Mouse (Mus musculus): Measurements from ENCODE around the gene Calcrl. TPM values are rescaled to one million over a fixed set of nuclear protein-coding genes. Genes with fewer than 3 reads are reported as not detected.
A peak's percentile ranks its signal among the peaks of the same experiment; 100 is the strongest.

Calcrl gene
- total RNA-seq (2017): 29.0 to 40.3 TPM (median 31.7 TPM) in 3 replicates

GRCm38 (mm10) chr2:84425138-84425537 is at the start of gene Calcrl:
Calcrl (minus strand) TSS chr2:84425411.
- ATAC-seq (replicated peaks; ENCODE audit: insufficient number of reproducible peaks, low FRiP score, low TSS enrichment, poor library complexity, severe bottlenecking): peak; percentile 96

- ATAC-seq (replicated peaks; ENCODE audit: insufficient number of reproducible peaks, low FRiP score, low TSS enrichment, poor library complexity, severe bottlenecking): no peak
Measured at GRCm38 (mm10) chr2:84474651-84475050, 49.4 kb upstream of the Calcrl start.

- no peak for ATAC-seq (replicated peaks; ENCODE audit: insufficient number of reproducible peaks, low FRiP score, low TSS enrichment, poor library complexity, severe bottlenecking)
Measured at GRCm38 (mm10) chr2:84473941-84474530, 48.8 kb upstream of the Calcrl start.

GRCm38 (mm10) chr2:84467391-84467790 is 42.2 kb upstream of the Calcrl start:
- ATAC-seq (replicated peaks; ENCODE audit: insufficient number of reproducible peaks, low FRiP score, low TSS enrichment, poor library complexity, severe bottlenecking): no peak

GRCm38 (mm10) chr2:84464956-84465355 is 39.7 kb upstream of the Calcrl start:
- ATAC-seq (replicated peaks; ENCODE audit: insufficient number of reproducible peaks, low FRiP score, low TSS enrichment, poor library complexity, severe bottlenecking): no peak

GRCm38 (mm10) chr2:84462411-84462810 is 37.2 kb upstream of the Calcrl start:
- no peak for ATAC-seq (replicated peaks; ENCODE audit: insufficient number of reproducible peaks, low FRiP score, low TSS enrichment, poor library complexity, severe bottlenecking)

- ATAC-seq (replicated peaks; ENCODE audit: insufficient number of reproducible peaks, low FRiP score, low TSS enrichment, poor library complexity, severe bottlenecking): no peak
Measured at GRCm38 (mm10) chr2:84459651-84460177, 34.5 kb upstream of the Calcrl start.

GRCm38 (mm10) chr2:84457221-84457620 is 32.0 kb upstream of the Calcrl start:
- ATAC-seq (replicated peaks; ENCODE audit: insufficient number of reproducible peaks, low FRiP score, low TSS enrichment, poor library complexity, severe bottlenecking): no peak

GRCm38 (mm10) chr2:84455236-84455799 is 30.1 kb upstream of the Calcrl start:
- ATAC-seq (replicated peaks; ENCODE audit: insufficient number of reproducible peaks, low FRiP score, low TSS enrichment, poor library complexity, severe bottlenecking): peak; percentile 89

- no peak for ATAC-seq (replicated peaks; ENCODE audit: insufficient number of reproducible peaks, low FRiP score, low TSS enrichment, poor library complexity, severe bottlenecking)
Measured at GRCm38 (mm10) chr2:84454551-84455235, 29.5 kb upstream of the Calcrl start.

GRCm38 (mm10) chr2:84454051-84454450 is 28.8 kb upstream of the Calcrl start:
- ATAC-seq (replicated peaks; ENCODE audit: insufficient number of reproducible peaks, low FRiP score, low TSS enrichment, poor library complexity, severe bottlenecking): 0 out of 2 replicates have a peak, but pooled peaks have one; percentile 53

- no peak for ATAC-seq (replicated peaks; ENCODE audit: insufficient number of reproducible peaks, low FRiP score, low TSS enrichment, poor library complexity, severe bottlenecking)
Measured at GRCm38 (mm10) chr2:84445499-84445898, 20.3 kb upstream of the Calcrl start.

- no peak for ATAC-seq (replicated peaks; ENCODE audit: insufficient number of reproducible peaks, low FRiP score, low TSS enrichment, poor library complexity, severe bottlenecking)
Measured at GRCm38 (mm10) chr2:84441940-84442339, 16.7 kb upstream of the Calcrl start.

GRCm38 (mm10) chr2:84429724-84430123 is 4.5 kb upstream of the Calcrl start:
- ATAC-seq (replicated peaks; ENCODE audit: insufficient number of reproducible peaks, low FRiP score, low TSS enrichment, poor library complexity, severe bottlenecking): peak; percentile 61

- no peak for ATAC-seq (replicated peaks; ENCODE audit: insufficient number of reproducible peaks, low FRiP score, low TSS enrichment, poor library complexity, severe bottlenecking)
Measured at GRCm38 (mm10) chr2:84428836-84429235, 3.6 kb upstream of the Calcrl start.

- ATAC-seq (replicated peaks; ENCODE audit: insufficient number of reproducible peaks, low FRiP score, low TSS enrichment, poor library complexity, severe bottlenecking): no peak
Measured at GRCm38 (mm10) chr2:84426531-84426930, 1.3 kb upstream of the Calcrl start.

- ATAC-seq (replicated peaks; ENCODE audit: insufficient number of reproducible peaks, low FRiP score, low TSS enrichment, poor library complexity, severe bottlenecking): no peak
Measured at GRCm38 (mm10) chr2:84416501-84416900, 8.7 kb downstream of the Calcrl start.

GRCm38 (mm10) chr2:84409796-84410592 is 15.2 kb downstream of the Calcrl start:
- ATAC-seq (replicated peaks; ENCODE audit: insufficient number of reproducible peaks, low FRiP score, low TSS enrichment, poor library complexity, severe bottlenecking): no peak

- no peak for ATAC-seq (replicated peaks; ENCODE audit: insufficient number of reproducible peaks, low FRiP score, low TSS enrichment, poor library complexity, severe bottlenecking)
Measured at GRCm38 (mm10) chr2:84404834-84405233, 20.4 kb downstream of the Calcrl start.

Data from monocyte, adult 5-6 weeks (primary cell).